Mouse (Mus musculus) CD8-positive naive resting alpha-beta T cell, adult 57 days (primary cell): Measurements from ENCODE around the gene Col4a1. TPM values are rescaled to one million over a fixed set of nuclear protein-coding genes. Genes with fewer than 3 reads are reported as not detected.

Experiments used
- total RNA-seq: library from RNA; stranded (reverse); gene quantifications from one replicate; pipeline ENCODE4 v1.2.4, GENCODE M21; 2023

Col4a1 gene
- 0.15 TPM for total RNA-seq

DNA sequence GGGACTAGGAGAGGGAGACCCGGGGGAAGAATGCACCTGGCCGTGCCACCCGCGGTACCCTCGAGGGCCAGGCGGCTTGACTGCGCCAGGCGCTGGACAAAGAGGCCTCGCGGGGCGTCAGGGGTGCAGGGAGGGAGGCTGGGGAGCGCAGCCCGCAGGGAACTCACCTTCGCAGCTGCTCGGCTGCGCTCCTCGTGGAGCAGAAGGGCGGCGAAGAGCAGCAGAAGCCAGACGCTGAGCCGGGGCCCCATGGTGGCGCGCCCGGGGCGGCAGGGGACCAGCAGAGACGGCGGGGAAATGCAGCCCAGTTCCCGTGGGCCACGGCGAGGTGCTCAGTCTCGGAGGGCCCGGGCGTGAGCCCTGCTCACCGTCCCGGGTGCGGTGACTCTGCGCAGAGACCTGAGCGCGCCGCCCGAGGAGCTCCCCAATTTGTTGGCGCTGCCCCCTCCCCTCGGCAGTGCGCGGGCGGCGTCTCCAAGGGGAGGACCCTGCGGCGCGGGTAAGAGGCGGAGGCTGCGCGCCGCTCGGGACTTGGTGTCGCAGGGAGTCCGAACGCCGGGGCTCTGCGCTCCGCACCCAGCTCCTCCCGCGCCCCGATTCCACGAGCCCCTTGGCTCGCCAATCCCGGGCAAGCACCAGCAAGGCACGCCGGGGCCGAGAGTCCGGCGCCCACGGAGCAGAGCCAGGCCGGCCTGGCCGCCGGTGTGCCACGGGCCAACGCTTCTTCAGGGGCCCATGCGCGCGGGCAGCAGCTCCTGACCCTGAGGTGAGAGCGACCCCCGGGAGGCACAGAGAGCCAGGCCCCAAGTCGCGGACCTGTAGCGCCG lies at the start of gene Col4a1, which contains the start of gene Col4a2:
Gene Col4a1 (minus strand): TSS at position 478 of the 827 bp plus-strand sequence.
Gene Col4a2 (plus strand): TSS at position 457 of the 827 bp plus-strand sequence.

Other genes with a start within 250 kb of the Col4a1 start
- 0.21 TPM for gene Col4a2, start within 50 bp of the Col4a1 start, total RNA-seq
- gene Rab20, start 165.9 kb upstream of the Col4a1 start, total RNA-seq = 9.5 TPM
- 47.5 TPM for gene Naxd, start 184.7 kb upstream of the Col4a1 start, total RNA-seq
- gene Cars2, start 238.0 kb upstream of the Col4a1 start, total RNA-seq = 38.2 TPM
- gene Ing1, start 242.7 kb upstream of the Col4a1 start, total RNA-seq = 65.6 TPM